Mouse (Mus musculus): ENCODE results near the gene Zswim8.

DNA sequence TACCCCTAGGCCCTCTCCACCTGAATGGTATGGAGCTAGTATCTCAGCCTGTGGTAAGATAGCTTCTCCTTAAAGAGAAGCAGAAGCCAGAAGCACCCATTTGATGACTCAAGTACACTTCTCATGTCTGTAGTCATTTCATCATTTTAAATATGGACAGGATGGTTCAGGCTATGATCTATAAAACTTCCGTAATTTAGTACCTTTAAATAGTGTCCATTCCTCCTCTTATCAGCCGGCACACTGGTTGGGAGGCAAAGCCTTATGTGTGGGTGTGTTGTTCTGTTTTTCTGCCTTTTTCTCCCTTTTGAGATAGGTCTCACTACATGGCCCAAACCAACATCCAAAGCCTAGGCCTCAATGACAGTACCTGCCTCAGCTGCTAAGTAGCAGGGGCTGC is 8.8 kb upstream of the Zswim8 start:
- TF ChIP-seq CTCF (IDR thresholded peaks at IDR 0.05; ENCODE audit: low read depth): no peak
- TF ChIP-seq EP300 (optimal IDR thresholded peaks at IDR 0.05): no peak
